Mouse (Mus musculus) megakaryocyte, embryonic 14.5 days (primary cell): ENCODE results near the gene Rnf31. TPM values are rescaled to one million over a fixed set of nuclear protein-coding genes. Genes with fewer than 3 reads are reported as not detected.

Experiments
- H3K27me3 ChIP-seq: replicated peaks from 2 replicates; pipeline ENCODE3; 2012; ENCODE audit warnings: inconsistent platforms
- H3K36me3 ChIP-seq: replicated peaks from 2 replicates; pipeline ENCODE3; 2012; ENCODE audit warnings: low read length, inconsistent platforms, mixed read lengths
- H3K4me1 ChIP-seq: 2 replicates; pipeline ENCODE4 v1.6.1; 2012; ENCODE audit warnings: inconsistent platforms
- H3K4me3 ChIP-seq: replicated peaks from 2 replicates; pipeline ENCODE3; 2012; ENCODE audit warnings: moderate library complexity, mild to moderate bottlenecking, inconsistent platforms
- H3K9me3 ChIP-seq: 2 replicates; pipeline ENCODE4 v1.6.1; 2012; ENCODE audit warnings: inconsistent platforms
- FLI1 ChIP-seq: IDR thresholded peaks from 2 replicates; pipeline ENCODE4 v1.6.1; 2012; ENCODE audit warnings: low read length, inconsistent platforms, mixed read lengths
- GATA1 ChIP-seq: IDR thresholded peaks from 3 replicates; pipeline ENCODE4 v1.6.1; 2012; ENCODE audit warnings: mixed read lengths, low read length, inconsistent platforms, borderline replicate concordance
- polyA plus RNA-seq: library from polyadenylated mRNA; stranded (reverse); fragments of >175 nt; gene quantifications from 2 replicates; pipeline ENCODE4 v1.2.3, GENCODE M21; 2012; ENCODE audit warnings: low replicate concordance; ENCODE audit not compliant: insufficient read depth

Gene Rnf31
- polyA plus RNA-seq, 1 experiment, result 17.1 TPM

DNA sequence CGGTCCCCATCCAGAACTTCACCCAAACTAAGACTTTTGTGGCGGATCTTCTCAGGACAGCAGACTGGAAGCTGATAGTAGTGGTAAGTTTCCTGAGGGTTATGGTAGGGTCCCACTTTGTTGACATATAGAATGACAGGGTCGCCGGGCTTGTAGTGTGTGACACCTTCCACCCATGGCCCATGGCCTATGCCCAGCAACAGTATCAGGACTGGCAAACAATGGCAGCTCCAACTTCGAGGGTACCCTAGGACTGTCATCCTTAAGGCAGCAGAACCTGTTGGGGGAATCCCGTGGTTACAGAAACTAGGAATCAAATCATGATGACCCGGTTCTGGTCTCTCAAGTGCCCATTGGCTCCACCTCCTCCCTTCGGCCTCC lies 51.2 kb downstream of the Rnf31 start:
- H3K9me3 ChIP-seq, result no peaks in the 10 kb centered on the region
- H3K36me3 ChIP-seq, result peaks cover 61% of the 10 kb centered on the region

DNA sequence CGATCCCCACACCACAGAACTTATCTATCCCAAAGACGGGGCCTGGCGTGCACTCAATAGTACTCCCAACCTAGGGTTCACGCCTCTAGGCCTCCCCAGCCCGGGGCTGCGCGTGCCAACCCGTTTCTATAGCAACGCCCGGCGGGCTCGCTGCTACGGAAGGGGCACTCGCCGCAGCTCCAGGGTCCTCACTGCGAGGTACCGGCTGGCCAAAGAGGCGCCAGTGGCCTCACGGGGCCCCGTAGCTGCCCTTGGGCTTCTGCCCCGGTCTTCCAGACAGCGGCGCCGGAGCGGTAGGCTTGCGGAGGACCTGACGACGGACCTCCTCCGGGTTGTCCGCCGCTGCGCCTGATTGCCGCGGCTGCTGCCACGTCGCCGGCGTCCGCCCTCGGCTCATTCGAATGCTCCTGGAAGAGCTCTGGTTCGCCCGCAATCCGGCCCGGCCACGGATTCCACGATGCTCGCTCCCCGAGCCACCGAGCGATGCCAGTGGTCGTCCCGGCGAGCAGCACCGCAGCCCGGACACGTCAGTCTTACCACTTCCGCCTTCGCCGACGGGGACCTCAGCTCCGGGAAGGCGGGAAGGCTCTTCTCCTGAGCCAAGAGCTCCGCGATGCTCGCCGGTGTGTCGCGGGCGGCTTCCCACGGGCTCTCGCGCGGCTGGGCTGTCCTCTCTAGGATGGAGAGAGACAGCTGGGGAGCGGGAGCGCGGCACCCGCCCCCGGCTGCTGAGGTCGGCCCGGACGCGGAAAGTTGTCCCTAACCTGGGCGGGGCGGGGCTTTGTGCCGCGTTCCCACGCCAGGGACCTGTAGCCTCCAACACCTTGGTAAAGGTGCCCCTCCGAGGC lies 51.8 kb downstream of the Rnf31 start, which contains the start of gene Tm9sf1:
Tm9sf1 (minus strand) TSS at position 747 of the 848 bp plus-strand sequence.
- Histone ChIP-seq H3K4me1 (peaks cover 53% of the 10 kb centered on the region), H3K36me3 (peaks cover 55% of the 10 kb centered on the region), H3K27me3 (no peaks in the 10 kb centered on the region), H3K9me3 (no peaks in the 10 kb centered on the region), H3K4me3 (peak within 1 kb of the TSS; percentile 96)
- TF ChIP-seq FLI1 (peak; percentile 40; the same call in 1 of the 2 replicates), GATA1 (no peak)

More for the DNA sequence above, 51.2 kb downstream of the Rnf31 start:
- Histone ChIP-seq H3K4me3 (peak overlapping the region; percentile 96), H3K27me3 (no peaks in the 10 kb centered on the region), H3K4me1 (peaks cover 57% of the 10 kb centered on the region)
- no peak for TF ChIP-seq FLI1

DNA sequence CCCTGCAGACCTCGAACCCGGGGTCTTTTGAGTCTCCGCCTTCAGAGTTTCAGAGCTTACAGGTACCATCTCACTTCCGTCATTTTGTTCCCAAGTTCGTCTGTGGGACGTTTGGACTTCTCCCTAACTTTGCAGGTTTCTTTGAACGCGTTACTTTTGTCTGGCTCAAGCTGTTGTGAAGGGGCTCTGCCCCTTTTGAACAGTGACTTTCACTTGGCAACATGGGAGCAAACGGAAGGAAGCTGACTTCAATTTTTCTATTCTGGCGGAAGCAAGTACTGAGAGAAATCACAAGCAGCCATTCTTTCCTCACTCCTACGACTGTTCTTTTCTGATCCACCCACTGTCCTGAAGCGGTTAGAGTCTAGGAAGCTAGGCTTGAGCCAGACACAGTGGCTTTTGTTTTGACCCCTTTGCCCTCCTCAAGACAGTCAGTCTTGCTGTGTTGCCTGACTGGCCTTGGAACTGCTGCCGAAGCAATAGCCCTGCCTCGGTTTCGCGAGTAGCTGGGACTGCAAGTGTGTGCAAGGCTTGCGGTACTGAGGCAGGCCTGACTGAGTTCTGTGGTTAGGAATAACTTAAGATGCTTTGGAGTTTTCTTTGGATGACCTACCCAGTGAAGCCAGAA lies 52.9 kb downstream of the Rnf31 start:
- Histone ChIP-seq H3K36me3 (peaks cover 44% of the 10 kb centered on the region), H3K4me1 (peaks cover 56% of the 10 kb centered on the region), H3K4me3 (peak overlapping the region; percentile 91), H3K27me3 (no peaks in the 10 kb centered on the region), H3K9me3 (no peaks in the 10 kb centered on the region)
- TF ChIP-seq GATA1 (no peak), FLI1 (no peak)

DNA sequence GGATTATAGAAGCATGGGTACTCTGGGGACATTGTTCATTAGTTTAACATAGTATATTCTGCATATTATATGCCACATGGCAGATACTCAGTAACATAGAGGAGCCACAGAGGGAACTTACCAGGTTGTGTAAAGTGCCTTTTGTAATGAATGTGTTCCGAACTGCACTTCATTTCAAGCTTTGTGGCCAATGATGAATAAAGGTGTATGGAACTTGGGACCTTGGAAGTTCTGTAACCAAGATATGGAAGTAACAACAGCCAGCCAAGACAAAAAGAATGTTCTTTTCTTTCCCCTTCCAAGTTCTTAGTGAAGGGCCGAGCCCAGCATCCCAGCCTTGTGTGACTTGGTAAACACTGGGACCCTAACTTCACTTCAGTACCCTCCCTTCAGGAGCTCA lies 58.4 kb downstream of the Rnf31 start, which contains the start of gene Tssk4:
Tssk4 (plus strand) TSS at position 301 of the 400 bp plus-strand sequence.
- Histone ChIP-seq H3K27me3 (peaks cover 5% of the 10 kb centered on the region), H3K4me3 (no peak within 1 kb of the TSS), H3K9me3 (no peaks in the 10 kb centered on the region), H3K4me1 (peaks cover 21% of the 10 kb centered on the region), H3K36me3 (peaks cover 19% of the 10 kb centered on the region)
- TF ChIP-seq GATA1 (no peak), FLI1 (no peak)

DNA sequence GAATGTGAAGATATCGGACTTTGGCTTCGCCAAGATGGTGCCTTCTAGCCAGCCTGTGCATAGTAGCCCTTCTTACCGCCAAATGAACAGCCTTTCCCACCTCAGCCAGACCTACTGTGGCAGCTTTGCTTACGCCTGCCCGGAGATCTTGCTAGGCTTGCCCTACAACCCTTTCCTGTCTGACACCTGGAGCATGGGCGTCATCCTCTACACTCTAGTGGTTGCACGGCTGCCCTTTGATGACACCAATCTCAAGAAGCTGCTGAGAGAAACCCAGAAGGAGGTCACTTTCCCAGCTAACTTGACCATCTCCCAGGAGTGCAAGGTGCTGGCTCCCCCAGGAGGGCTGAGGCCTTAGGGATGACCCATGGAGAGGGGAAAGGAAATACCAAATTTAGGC lies 60.0 kb downstream of the Rnf31 start:
- H3K27me3 ChIP-seq, result peaks cover 5% of the 10 kb centered on the region
- no peak for TF ChIP-seq FLI1
- H3K4me3 ChIP-seq, result no peak overlapping the region
- H3K4me1 ChIP-seq, result peaks cover 15% of the 10 kb centered on the region
- H3K9me3 ChIP-seq, result no peaks in the 10 kb centered on the region
- peaks cover 11% of the 10 kb centered on the region for H3K36me3 ChIP-seq

Other genes with a start within 250 kb of the Rnf31 start
- gene Dhrs4, start 113.0 kb upstream of the Rnf31 start, polyA plus RNA-seq, result 17.5 and 33.7 TPM in 2 replicates
- 1.9 TPM in 1 of 2 replicates, not detected in the other for gene Carmil3, start 101.1 kb upstream of the Rnf31 start, polyA plus RNA-seq
- not detected in 2 replicates for gene Cpne6, start 81.3 kb upstream of the Rnf31 start, polyA plus RNA-seq
- gene Nrl, start 66.7 kb upstream of the Rnf31 start, polyA plus RNA-seq, result not detected in 2 replicates
- gene Pck2, start 51.4 kb upstream of the Rnf31 start, polyA plus RNA-seq, result 19.1 and 50.7 TPM in 2 replicates
- 11.5 and 17.6 TPM in 2 replicates for gene Dcaf11, start 31.7 kb upstream of the Rnf31 start, polyA plus RNA-seq
- not detected in 2 replicates for gene A730061H03Rik, start 31.3 kb upstream of the Rnf31 start, polyA plus RNA-seq
- not detected in 2 replicates for gene Fitm1, start 16.1 kb upstream of the Rnf31 start, polyA plus RNA-seq
- 66.3 and 162 TPM in 2 replicates for gene Psme1, start 13.6 kb upstream of the Rnf31 start, polyA plus RNA-seq
- gene Emc9, start 6.4 kb upstream of the Rnf31 start, polyA plus RNA-seq, result 2.0 and 18.9 TPM in 2 replicates
- gene Psme2, start 595 bp upstream of the Rnf31 start, polyA plus RNA-seq, result 23.2 and 78.2 TPM in 2 replicates
- 40.0 and 114 TPM in 2 replicates for gene Irf9, start 11.9 kb downstream of the Rnf31 start, polyA plus RNA-seq
- gene Rec8, start 26.3 kb downstream of the Rnf31 start, polyA plus RNA-seq, result 1.4 and 9.7 TPM in 2 replicates
- 12.4 and 38.3 TPM in 2 replicates for gene Ipo4, start 44.2 kb downstream of the Rnf31 start, polyA plus RNA-seq
- gene Gm49378, start 46.2 kb downstream of the Rnf31 start, polyA plus RNA-seq, result 0.64 and 4.9 TPM in 2 replicates
- gene Tm9sf1, start 52.1 kb downstream of the Rnf31 start, polyA plus RNA-seq, result 5.8 and 9.0 TPM in 2 replicates
- 0.23 TPM in 1 of 2 replicates, not detected in the other for gene Tssk4, start 58.5 kb downstream of the Rnf31 start, polyA plus RNA-seq
- 3.3 and 20.1 TPM in 2 replicates for gene Mdp1, start 68.8 kb downstream of the Rnf31 start, polyA plus RNA-seq
- gene Gmpr2, start 80.2 kb downstream of the Rnf31 start, polyA plus RNA-seq, result 12.5 and 39.5 TPM in 2 replicates
- gene Nedd8, start 80.4 kb downstream of the Rnf31 start, polyA plus RNA-seq, result 10.8 and 102 TPM in 2 replicates
- gene Tinf2, start 90.1 kb downstream of the Rnf31 start, polyA plus RNA-seq, result 15.6 and 18.7 TPM in 2 replicates
- 1.1 and 2.7 TPM in 2 replicates for gene Tgm1, start 122.2 kb downstream of the Rnf31 start, polyA plus RNA-seq
- 9.5 and 9.9 TPM in 2 replicates for gene Rabggta, start 130.6 kb downstream of the Rnf31 start, polyA plus RNA-seq
- gene Dhrs1, start 154.0 kb downstream of the Rnf31 start, polyA plus RNA-seq, result 1.2 and 3.7 TPM in 2 replicates
- gene Nop9, start 154.0 kb downstream of the Rnf31 start, polyA plus RNA-seq, result 18.3 and 25.1 TPM in 2 replicates
- 1.5 and 3.3 TPM in 2 replicates for gene Cideb, start 166.8 kb downstream of the Rnf31 start, polyA plus RNA-seq
- gene Ltb4r2, start 169.7 kb downstream of the Rnf31 start, polyA plus RNA-seq, result 3.2 and 5.6 TPM in 2 replicates
- 24.2 and 36.1 TPM in 2 replicates for gene Ltb4r1, start 174.3 kb downstream of the Rnf31 start, polyA plus RNA-seq
- not detected in 2 replicates for gene Adcy4, start 192.4 kb downstream of the Rnf31 start, polyA plus RNA-seq
- gene Ripk3, start 197.2 kb downstream of the Rnf31 start, polyA plus RNA-seq, result 38.4 and 95.9 TPM in 2 replicates
- 0.08 TPM in 1 of 2 replicates, not detected in the other for gene Nfatc4, start 231.4 kb downstream of the Rnf31 start, polyA plus RNA-seq